Mouse (Mus musculus) cerebellum, postnatal 36 days (tissue): ENCODE data around the gene Arl16.

Experiments used
- DNase-seq, 2 experiments: peaks; one replicate each; pipeline ENCODE4 v3.0.0; 2021 to 2022; ENCODE audit warnings: mixed read lengths in 2 of 2

Arl16 gene

DNA sequence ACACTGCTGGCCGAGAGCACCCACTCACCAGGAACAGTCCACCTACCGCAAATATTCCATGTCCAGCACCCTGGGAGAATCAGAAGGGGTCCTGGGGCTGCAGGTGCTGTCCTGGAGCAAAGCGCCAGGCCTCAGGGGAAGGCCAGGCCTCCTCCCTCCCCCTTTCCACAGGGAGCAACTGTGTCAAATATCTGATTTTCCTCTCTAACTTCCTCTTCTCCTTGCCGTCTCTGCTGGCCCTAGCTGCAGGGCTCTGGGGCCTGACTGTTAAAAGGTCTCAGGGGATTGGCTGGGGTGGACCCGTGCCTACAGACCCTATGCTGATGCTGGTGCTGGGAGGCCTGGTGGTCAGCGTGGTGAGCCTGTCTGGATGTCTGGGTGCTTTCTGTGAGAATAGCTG is 23.3 kb downstream of the Arl16 start:
- DNase-seq, result no peak

DNA sequence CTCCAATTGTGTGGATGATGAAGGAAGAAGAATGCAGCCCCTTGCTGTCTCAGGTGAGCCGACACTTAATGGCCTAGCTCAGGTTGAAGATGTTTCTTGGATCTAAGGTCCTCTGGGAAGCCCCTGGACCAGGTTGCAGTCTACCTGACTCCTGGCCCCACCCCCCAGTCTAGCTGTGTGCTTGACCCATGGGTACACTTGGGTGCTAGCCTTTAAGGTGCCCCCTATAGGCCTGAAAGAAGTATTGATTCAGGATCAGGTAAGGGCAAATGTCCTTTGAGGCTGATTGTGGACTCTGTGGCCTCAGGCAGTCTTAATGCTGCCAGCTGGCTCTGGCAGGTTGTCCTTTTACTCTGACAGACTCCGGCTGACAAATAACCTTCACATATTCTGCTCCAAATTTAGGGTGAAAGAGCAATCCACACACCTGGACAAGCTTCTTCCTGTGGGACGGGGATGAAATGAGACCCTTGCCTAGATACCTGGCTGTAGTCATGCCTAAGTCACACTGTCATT is 24.6 kb downstream of the Arl16 start:
- no peak for DNase-seq

DNA sequence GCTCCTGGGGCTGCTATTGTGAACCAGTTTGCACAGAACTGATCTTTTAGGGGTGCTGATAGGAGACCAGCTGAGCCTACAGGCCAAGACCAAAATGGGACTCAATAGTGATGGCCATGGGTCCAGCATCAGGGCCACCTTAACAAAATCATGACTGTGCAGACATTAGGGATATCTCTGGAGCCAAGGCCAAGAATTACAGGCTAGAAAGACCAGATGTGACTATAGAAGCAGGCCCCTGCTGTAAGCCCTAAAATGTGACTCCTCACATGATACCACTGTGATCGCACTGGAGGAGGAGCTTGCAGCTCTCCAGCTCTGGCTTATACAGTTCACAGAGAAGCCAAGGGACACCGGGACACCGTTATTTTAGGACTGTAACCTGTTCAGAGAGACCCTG is 25.1 kb downstream of the Arl16 start, which contains the start of gene Tspan10:
Gene Tspan10 (plus strand): TSS at position 301 of the 400 bp plus-strand sequence.
- no peak for DNase-seq

DNA sequence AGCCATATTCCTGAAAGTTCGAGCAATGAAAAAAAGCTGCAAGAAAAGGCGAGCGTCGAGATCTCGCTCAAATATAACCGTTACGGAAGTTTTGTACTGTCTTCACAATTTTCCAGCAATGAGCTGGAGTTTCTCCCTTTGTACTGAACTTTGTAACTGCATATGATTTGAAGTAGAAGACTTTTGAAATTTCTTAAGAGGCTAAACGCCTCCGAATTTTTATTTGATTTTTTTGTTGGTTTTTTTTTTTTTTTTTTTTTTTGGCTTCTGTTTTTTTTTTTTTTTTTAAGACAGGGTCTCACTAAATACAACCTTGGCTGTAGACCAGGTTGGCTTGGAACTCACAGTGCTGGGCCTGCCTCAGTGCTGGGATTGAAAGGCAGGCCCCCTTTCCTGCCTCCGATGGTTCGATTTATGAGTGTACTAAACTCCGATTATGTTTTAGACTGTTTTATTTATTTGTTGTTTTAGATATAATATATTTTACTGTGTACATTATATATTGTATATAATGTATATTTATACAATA is 29.5 kb downstream of the Arl16 start:
- no peak for DNase-seq

DNA sequence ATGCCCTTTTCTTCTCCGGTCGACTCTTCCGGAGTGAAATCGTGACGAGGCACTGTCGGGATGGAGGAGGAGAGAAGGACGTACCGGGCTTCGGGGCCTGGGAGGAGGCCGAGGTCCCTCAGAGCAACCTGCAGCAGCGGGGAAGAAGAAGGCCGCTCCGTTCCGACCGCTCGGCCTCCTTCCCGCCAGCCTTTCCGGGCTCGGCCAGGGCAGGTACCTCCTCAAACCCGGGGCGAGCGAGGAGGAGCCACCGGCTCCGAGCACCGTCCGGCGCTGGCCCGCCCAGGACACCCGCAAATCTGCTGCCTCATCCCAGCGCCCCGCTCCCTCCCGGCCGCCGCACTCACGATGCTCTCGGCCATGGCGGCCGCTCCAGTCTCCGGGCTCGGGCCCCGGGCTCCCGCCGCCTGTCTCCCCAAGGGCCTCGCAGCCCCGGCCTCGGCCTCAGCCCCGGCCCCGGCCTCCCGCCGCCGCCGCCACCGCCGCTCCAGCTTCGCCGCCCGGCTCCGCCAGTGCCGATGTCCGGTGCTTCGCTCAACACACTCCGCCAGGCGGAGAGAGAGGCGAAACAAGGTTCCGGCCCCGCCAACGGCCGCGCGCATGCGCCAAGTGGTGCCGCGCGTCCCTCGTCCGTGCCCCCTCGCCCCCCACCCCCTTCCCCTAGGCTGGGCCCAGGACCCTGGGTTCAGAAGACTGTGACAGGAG is 30.1 kb downstream of the Arl16 start, which contains the start of gene Nploc4:
Gene Nploc4 (minus strand): TSS at position 557 of the 705 bp plus-strand sequence.
- peak; percentile 88 to 89 for DNase-seq

DNA sequence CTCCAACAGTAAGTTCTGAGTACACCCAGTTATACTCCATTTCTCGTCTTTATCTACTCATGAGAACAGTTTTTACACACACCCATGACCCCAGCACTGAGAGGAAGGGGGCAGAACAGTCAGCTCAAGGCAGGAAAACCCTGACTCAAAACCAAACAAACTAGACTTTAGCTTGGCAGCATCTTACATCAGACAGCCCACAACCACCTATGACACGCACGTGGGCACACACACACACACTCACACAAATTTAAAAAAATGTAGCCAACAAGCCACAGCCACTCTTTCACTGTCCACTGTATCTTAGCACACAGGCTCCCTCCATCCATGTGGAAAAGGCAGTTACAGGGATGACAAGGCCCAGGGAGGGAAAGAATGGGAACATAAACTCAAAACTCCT is 40.7 kb downstream of the Arl16 start:
- no peak for DNase-seq

DNA sequence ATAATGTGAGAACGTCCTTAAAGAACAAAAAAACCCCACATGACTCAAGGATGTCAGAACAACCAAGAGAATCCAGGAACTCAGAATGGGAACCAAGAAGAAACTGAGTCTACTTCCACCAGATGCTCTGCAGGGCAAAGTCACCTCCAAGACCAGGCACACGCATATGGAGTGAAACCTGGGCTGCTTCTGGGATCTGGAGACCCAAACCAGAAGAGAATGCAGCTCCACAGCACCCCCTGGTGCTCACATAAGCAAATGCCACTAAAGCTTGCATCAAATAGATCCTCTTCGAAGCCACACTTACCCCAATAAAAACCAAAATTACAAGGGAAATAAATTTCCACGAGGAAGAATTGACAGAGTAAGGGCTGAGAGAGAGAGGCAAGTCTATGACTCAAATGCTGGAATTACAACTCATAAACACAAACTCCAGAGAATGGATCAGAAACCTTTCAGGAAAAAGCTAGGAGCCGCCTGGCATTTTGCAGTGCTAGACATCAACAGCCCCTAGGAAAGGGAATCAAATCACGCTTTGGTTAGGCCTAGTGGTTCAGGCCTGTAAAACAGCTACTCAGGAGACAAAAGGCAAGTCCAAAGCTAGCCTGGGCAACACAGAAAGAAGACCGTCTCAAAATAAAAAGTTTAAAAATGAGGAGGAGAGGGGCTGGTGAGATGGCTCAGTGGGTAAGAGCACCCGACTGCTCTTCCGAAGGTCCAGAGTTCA is 43.7 kb downstream of the Arl16 start:
- peak; percentile 60 to 65 for DNase-seq

DNA sequence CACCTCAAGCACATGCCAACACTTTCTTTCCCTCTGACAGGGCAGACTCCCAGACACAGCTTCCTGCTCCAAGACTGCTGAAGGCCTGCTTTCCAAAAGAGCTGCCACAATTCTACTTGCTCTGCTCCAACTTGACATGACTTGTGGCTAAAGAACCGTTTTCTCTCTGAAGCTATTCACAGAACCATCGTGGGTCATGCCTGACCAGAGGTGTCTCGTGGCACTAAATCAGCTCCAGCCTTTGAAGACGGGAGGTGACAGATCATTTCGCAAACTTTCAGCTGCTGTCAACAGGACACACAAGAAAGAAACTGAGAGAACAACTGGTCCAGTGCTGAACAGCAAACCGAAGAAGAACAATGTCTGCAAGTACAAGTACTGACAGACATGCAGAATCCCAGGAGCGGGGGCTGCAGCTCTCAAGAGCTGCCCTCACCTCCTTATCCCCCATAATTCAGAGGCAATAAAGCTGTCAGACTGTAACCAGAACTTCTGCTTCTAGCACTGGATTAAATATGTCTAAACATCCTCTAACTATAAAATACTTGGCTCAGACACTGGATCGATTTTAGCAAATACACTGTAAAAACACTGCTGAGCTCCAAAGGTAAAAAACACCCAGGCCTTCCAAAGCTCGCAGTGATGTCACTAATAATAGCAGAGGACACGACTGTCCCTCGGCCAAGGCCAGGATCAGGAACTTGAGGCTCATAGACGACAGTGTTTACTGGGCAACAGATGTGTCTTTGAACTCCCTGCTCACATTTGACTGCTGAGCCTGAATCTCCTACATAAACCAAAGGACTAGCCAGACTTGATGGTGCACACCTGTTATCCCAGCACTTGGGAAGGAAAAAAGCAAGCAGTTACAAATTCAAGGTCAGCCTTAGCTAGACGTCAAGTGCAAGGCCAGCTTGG is 44.5 kb downstream of the Arl16 start:
- no peak for DNase-seq

DNA sequence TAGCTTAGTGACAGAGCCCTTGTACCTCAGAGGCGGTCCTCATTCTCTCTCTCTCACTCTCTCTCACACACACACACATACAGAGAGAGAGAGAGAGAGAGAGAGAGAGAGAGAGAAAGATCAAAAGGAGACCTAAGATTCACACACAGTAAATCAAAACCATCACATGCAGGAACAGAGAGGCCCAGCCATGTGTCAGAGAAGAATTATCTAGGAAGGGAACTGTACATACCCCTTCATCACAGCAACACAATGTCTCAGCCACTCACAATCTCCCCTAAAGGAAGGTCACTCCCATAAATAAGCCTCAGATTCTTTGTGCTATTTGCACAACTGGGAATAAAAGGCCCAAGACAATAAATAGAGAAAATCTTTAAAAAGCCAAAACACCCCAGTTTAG is 48.8 kb downstream of the Arl16 start:
- no peak for DNase-seq

DNA sequence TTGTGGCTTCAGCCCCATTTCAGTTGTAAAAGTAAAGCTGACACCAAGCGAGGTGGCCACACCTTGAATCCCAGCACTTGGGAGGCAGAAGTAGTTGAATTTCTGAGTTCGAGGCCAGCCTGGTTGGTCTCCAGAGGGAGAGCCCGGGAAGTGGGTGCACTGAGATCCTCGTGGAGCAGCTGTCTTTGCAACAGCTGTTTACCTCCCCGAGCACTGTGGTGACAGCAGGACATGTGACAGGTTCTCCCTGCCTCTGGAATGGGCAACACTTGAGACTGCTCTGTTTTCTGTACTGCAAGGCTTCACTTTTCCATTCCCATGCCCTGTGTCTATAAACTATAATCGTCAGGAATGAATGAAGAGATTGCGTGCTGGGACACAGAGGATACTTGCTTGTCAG is 49.6 kb downstream of the Arl16 start:
- no peak for DNase-seq
